Mouse (Mus musculus): ENCODE measurements at regions not wholly inside any gene's neighbourhood (a gene's known extent, or its start where the extent isn't known, plus 50 kb on each side); places are given as distances from the start of the nearest gene placed in this dataset.
"Not testable (repeated sequence)": the region's sequence is repeated elsewhere in the genome, so short reads cannot be mapped to it uniquely, and the experiment has no call there.

DNA sequence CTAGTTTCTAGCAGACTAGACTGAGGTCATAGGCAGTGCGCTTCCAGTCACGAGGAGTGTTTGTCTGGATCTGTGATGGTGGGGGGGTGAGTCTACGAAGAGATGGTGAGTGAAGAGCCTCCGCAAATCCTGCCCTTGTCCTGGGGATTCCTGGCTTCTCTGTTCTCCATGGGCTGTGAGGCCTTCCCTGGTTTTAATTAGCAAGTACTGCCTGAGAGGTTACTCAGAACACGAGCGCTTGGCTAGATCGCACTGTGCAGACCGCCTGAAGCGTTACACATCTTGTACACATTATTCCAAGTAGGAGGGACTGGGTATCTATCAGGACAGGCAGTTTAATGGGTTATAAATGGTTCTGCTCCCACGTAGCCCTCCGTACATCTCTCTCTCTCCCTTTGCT is 76.9 kb downstream of the Cpn2 start:
- no peak for DNase-seq (ENCODE audit: extremely low spot score)

GRCm38 (mm10) chr16:30190935-30191514 is 76.3 kb downstream of the Cpn2 start:
- DNase-seq (ENCODE audit: extremely low spot score) = no peak

GRCm38 (mm10) chr16:30193294-30194261 is 73.7 kb downstream of the Cpn2 start:
- DNase-seq (ENCODE audit: extremely low spot score) = no peak

GRCm38 (mm10) chr16:30194836-30195235 is 72.5 kb downstream of the Cpn2 start:
- no peak for DNase-seq (ENCODE audit: extremely low spot score)

DNA sequence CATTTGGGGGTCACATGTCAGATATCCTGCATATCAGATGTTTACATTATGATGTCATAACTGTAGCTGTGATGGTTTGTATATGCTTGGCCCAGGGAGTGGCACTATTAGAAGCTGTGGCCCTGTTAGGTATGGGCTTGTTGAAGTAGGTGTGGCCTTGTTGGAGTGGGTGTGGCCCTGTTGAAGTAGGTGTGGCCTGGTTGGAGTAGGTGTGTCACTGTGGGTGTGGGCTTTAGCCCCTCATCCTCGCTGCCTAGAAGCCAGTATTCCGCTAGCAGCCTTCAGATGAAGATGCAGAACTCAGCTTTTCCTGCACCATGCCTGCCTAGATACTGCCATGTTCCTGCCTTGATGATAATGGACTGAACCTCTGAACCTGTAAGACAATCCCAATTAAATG is 71.4 kb downstream of the Cpn2 start:
- DNase-seq (ENCODE audit: extremely low spot score) = not testable (repeated sequence)

- DNase-seq (ENCODE audit: extremely low spot score) = no peak
Measured at GRCm38 (mm10) chr16:30197351-30197750, 69.9 kb downstream of the Cpn2 start.

DNA sequence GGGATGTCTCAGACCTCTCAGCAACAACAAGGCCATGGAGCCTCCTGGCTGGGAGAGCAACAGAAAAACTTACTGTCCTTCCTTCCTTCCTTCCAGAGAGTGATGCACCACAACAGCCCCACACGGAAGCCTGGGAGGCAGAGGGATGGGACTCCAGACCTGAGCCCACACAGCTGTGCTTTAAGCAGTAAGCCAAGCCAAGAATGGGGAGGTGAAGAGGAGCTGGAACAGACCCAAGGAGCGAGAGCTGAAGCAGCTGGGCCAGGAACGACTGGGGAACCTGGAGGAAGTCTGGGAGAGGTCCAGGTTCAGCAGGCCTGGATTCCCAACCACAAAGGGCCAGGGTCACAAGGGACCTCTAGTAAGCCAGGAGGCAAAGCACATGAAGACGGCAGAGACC is 67.5 kb downstream of the Cpn2 start:
- DNase-seq (ENCODE audit: extremely low spot score) = no peak

DNA sequence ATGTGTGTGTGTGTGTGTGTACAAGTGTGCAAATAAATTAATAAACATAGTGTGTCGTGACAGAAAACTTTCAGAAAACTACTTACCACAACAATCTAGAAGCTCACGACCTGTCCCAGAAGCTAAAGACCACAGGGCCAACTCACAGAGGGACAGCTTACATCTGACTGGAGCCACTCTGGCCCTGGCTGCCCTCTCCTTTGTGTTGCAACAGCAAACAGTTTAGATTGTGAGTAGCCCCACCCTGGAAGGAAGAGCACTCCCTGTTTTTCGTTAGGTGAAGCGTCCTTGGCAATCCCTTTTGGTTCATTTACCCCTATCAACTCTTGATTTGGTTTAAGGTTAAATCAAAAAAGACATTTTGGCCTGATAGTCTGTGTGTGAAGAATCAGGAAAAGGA is 63.2 kb downstream of the Cpn2 start:
- DNase-seq (ENCODE audit: extremely low spot score) = no peak

DNA sequence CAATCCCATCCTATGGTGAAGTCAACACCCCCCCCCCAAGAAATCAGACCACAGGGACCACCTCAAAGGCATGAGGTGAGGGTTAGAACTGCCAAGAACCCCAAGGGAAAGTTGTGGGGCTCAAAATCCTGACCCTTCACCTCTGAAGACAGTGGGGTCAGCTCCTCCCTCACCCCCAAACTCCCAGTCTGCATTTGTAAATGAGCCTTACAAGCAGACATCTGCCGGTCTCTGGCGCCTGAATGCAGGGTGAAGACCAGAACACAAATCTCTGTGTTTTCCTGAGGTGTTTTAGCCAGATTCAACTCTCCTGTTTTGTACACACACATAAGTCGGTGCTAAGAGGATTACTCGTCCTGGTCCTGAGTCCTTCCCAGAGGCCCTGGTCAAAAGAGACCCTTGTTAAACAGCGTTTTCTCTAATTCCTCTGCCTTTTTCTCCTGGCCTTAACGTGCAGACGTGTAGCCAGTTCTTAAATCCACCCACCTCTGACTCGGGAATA is 61.9 kb downstream of the Cpn2 start:
- no peak for DNase-seq (ENCODE audit: extremely low spot score)

GRCm38 (mm10) chr16:30205816-30206356 is 61.4 kb downstream of the Cpn2 start:
- DNase-seq (ENCODE audit: extremely low spot score) = peak; percentile 78

All from embryo, embryonic 9.5 days (tissue).